Mouse (Mus musculus) embryo, embryonic 10 days (tissue): ENCODE measurements around the gene Cnpy1.

Experiments used
- DNase-seq: peaks from one replicate; pipeline ENCODE4 v3.0.0-alpha.2; 2015; ENCODE audit warnings: low spot score

Cnpy1 gene

DNA sequence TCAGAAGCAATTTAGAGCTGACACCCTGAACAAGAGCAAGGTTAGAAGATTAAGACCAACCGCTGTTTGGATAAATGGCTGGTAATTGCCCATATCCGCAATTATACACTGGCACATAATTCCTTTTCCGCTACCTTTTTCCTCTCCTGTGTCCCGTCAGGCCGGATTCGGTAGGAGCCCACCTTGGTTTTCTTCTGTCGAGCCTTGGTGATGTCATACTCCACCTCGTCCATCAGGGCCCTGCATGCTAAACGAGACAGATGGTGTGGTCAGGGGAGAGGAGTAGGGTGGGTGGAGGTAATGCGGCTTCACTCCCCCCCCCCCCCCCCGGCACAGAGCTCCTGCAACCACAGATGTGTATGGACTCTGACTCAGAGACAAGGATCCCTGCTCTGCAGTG lies at the start of gene Cnpy1:
TSS of gene Cnpy1 (minus strand) at position 233 of the 400 bp plus-strand sequence.
- no peak for DNase-seq

DNA sequence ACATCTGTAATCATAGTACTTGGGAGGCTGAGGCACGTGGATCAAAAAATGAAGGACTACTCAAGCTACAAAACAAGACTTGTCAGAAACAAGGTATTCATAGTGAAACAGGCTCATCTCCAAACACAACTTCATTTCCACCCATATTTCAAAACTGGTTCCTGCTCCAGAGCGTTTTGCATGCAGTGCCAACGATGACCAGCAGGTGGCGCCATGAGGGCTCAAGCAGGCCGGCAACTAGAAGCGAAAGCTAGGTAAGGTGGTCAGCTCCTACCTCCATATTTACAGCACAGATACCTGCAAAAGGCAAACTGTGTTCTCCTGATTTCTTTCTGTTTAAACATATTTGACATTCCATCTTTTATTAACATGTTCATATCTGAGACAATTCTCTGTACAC lies 48.4 kb upstream of the Cnpy1 start:
- DNase-seq = peak; percentile 89

DNA sequence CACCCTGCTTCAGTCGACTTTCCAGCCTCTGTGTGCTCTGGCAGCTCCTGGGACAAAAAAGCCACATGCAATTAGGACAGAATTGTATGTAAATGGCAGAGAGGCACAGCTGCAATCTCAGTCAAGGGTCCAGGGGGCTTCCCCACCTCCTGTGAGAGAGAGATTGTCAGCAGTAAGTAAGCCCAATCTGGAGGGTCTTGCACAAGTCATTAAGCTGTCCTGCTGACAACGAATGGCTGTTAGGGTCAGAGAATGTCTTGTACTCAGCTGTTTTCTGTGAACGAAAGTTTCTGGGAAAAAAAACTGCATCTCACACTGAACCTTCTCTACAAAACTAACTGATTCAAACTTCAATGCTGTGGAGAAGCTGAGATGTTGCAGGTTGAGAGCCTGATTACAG lies 46.7 kb upstream of the Cnpy1 start:
- DNase-seq = no peak

DNA sequence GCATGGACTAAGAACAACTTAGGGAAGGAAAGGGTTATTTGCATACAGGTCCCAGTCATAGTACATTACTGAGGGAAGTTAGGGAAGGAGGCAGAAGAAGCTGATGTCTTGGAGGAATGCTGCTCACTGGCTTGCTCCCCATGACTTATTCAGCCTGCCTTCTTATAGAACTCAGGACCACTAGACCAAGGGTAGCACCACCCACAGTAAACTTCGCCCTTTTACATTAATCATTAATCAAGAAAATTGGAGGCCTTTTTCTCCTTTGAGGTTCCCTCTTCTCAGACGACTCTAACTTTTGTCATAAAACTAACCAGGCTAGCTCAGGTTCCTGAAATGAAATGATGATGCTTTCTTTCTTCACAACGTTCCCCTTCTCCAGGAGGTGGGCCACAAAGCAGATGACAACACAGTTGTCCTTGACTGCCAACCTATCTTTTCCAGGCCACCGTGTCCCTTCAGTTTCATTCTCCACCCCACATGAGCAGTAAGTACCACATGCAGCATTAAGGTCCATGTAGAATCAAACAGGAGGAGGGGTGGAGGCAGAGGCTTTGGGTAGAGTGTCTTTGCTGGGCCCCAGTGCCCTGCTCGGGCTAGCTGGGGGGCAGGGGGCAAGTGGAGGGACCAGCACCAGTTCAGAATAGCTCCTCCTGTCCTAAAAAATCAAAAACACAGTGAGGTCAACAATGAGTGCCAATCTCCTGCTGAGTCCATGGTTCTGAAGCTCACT lies 45.7 kb upstream of the Cnpy1 start:
- no peak for DNase-seq

DNA sequence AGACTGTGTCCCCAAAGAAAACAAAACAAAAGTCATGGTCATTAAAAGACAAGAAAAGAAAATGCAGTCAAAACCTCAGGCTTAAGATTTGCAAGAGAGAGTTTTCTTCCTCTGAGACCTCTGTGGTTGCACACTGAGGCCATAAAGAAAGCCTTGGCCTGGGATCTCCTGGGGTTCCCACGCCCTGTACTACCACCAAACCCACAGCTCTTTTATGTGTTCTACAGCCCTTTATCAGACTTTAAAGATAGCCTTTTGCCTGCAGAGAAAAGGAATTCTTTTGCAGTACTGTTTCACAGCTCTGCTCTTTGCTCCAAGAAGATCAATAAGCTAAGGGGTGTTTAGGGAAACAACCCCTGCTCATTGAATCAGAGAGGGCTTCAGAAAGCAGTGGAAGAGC lies 45.0 kb upstream of the Cnpy1 start:
- DNase-seq = no peak

DNA sequence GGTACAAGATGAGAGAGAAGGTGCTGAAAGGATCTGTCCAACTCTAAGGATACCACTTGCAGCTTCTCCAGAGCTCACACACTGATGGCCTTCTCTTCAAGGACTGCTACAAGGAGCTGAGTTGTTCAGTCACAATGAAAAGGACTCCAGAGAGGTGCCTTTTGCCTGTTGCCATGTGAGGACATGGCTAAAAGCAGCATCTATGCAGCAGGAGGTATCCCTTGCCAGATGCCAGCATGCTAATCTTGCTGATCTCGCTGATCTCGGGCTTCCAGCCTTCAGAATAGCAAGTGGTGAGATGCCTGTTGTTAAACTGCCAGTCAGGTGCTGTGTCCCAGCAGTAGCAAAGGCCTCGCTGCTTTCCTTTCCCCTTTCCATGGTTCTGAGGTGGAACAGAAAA lies 43.5 kb upstream of the Cnpy1 start:
- DNase-seq = no peak

DNA sequence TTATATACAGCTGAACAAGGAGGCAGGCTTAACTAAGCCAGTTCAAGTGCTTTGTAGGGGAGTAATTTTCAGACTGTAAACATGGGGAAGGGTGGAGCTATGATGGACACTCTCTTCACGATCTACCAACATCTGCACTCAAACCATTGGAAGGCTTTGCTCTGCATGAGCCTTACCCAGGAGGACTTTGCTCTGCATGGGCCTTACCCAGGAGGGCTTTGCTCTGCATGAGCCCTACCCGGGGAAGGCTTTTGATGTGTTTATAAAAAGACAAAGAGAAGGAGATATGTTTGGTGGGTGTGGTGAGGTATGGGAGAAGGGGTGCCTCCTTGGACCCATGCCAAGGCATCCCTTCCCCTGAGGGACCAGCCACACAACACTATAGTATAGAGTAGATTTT lies 31.7 kb upstream of the Cnpy1 start:
- no peak for DNase-seq

DNA sequence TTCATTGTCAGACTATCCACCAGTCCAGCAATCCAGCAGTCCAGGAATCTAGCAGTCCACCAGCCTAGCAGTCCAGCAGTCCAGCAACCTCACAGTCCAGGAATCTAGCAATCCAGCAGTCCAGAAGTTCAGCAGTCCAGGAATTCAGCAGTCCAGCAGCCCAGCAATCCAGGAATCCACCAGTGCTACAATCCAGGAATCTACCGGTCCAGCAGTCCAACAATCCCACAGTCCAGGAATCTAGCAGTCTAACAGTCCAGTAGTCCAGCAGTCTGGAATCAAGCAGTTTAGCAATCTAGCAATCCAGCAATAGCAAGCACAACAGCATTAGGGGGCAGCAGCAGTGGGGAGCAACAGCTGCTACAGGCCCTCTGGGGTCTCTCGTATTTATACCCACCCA lies 27.2 kb upstream of the Cnpy1 start:
- no peak for DNase-seq

DNA sequence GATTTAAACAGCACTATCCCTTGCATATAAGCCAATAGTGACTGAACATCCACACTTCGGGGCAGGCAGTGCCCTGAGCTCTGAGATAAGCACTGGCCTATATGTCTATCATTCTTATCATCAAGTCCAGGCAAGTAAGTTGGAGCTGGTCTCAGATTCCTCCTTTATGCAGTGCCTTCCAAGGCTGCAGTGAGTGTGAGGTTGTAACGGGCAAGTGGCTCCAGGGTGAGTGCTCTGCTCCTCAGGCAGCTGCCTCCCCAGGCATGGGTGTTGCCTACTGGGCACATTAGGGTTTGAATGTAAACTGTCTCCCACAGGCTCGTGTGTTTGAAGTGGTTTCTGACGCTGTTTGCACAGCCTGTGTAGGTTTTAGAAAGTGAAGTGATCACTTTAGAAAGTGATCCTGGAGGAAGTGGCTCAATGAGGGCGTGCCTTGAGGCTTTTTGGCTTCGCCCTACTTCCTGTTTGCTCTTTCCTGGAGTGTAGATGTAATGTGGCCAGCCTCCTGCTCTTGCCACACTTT lies 23.9 kb upstream of the Cnpy1 start:
- no peak for DNase-seq

DNA sequence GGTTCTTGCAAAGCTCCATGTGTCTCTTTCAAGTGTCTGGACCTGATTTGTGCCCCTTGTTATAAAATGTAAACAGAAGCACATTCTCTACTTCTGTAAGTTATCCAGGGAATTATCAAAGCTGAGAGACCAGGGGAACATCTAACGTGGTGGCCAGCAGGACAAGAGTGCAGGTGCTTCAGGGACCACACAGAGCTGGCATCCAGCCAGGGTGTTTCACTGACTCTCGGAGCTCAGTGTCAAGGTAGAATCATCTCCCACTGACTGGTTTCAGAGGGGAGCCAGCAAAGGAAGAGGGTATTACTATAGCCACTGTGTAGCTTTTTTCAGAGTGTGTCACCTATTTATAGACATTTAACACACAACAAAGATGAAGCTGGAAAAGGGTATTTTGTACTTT lies 22.0 kb upstream of the Cnpy1 start:
- DNase-seq = no peak

DNA sequence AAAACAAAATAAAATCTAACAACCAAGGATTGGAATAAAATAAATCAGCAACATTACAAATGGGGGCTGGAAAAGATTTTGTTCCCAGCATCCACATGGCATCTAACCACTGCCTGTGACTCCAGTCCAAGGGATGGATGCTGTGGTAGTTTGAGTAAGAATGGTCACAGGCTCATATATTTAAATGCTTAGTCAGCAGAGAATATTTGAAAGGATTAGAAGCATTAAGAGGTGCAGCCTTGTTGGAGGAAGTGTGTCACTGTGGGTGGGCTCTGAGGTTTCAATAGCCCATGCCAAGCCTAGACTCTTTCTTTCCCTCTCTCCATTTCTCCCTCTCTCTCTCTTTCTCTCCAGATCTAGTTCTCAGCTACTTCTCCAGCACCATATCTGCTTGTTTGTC lies 20.0 kb upstream of the Cnpy1 start:
- DNase-seq = no peak

DNA sequence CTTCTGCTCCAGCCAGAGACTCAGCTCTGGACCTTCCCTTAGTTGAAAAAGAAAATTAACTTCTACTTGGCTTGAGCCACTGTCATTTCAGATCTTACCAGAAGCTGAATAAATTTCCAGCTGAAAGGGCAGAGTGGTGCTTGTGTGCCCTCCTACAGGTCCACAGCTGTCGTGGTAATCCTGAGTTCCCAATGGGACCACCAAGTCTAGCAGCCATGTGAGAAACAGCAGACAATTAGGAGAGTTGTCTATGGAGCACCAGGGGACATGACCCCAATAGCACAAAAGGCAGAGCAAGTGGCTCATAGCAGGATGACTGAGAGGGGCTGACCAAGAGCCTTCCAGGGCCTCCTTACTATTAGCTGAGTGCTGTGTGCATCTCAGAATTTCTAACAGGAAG lies 18.2 kb upstream of the Cnpy1 start:
- DNase-seq = no peak

DNA sequence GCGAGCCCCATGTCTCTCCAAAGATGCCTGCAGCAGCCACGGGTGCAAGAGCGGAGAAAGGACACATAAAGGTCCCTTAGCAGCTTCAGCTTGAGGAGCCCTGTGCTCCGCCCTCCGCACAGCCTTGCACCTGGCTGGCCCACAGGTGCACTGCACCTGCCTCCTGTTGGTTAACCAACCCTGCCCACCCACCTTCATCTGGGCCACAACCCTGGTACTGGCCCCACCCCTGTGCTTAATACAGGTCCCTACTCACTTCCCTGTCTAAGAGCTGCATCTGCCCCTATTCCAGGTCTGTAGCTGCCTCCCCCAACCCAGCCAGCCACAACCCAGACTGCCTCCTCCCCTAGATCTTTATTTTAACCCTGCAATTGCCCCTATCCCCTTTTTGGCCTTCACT lies 16.5 kb upstream of the Cnpy1 start:
- DNase-seq = no peak

DNA sequence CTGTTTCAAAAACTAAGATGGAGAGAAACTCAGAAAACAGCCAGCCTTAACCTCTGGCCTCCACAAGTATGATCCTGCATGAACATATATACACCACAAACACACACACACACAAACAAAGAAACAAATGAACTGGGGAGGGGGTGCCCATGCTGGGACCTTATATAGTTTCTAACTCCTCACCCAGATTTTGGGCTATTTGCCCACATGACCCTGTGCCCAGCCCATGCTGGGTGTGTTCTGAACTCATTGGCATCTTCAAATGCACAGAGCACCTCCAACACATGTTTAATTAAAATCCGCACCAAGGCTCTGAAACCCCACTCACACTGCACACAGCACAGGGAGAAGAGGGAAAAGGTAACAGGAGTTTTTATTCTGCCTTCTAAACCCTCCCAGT lies 14.3 kb upstream of the Cnpy1 start:
- no peak for DNase-seq

DNA sequence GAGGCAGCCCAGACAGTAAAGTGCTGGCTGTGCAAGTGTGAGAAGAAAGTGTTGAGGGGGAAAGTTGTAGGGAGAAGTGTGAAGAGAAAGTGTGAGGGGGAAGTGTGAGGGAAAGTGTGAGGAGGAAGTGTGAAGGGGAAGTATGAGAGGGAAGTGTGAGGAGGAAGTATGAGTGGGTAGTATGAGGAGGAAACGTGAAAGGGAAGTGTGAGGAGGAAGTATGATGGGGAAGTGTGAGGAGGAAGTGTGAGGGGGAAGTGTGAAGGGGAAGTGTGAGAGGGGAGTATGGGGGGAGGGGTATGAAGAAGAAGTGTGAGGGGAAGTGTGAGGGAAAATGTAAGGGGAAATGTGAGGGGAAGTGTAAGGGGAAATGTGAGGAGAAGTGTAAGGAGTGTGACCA lies 13.8 kb upstream of the Cnpy1 start:
- DNase-seq = no peak

DNA sequence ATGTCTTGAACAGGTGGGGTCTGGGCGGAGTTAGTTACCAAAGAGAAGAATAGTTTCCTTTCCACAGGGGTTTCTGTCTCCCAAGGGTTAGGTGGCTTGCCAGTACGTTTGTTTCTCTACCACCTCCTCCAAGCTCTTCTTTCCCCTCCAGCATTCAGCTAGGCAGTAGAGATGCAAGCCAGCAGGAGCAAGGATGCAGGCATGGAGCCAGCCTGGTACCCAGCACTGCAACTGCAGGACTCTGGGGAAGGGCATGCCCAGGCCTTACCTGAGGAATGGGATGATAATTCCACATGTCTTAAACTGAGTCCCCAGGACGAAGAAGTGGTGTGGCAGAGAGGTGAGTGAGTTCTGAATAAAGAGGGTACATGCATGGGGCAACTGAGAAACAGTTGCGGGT lies 12.2 kb upstream of the Cnpy1 start:
- no peak for DNase-seq

DNA sequence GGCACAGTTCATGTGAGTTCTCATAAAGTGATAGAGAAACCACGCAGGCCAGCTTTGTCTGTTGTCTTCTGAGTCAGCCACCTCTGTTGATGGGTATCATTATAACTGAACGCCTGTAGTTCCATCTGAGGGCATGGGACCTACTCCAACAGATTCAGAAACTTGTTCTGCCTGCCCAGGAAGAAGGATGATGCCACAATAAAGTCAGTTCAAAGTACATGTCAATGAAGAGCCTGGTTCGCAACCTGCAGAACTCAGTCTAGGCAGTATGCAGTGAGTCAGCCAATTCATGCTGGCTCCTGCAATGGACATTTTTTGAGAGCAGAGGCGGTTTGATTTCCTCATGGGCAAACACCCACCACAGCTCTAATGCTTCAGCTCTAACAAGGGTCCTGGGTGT lies 7.4 kb upstream of the Cnpy1 start:
- no peak for DNase-seq

DNA sequence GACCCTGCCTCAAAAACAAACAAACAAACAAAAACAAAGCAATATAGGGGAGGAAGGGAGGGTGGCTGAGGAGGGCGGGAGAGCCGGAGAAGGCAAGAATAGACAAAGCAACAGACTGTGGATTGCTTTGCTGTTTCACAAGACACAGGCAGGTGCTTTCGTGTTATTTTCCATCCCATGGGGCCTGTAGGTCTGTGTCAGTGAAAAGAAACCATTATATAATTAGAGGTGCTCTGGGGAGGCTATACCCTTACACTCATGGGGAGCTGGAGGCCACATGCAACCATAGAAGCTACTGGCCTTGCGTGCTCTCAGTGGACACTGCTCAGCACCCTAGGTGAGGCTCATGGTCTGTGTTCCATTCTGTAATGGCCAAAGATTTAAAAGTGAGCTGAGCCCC lies 6.7 kb upstream of the Cnpy1 start:
- DNase-seq = no peak

DNA sequence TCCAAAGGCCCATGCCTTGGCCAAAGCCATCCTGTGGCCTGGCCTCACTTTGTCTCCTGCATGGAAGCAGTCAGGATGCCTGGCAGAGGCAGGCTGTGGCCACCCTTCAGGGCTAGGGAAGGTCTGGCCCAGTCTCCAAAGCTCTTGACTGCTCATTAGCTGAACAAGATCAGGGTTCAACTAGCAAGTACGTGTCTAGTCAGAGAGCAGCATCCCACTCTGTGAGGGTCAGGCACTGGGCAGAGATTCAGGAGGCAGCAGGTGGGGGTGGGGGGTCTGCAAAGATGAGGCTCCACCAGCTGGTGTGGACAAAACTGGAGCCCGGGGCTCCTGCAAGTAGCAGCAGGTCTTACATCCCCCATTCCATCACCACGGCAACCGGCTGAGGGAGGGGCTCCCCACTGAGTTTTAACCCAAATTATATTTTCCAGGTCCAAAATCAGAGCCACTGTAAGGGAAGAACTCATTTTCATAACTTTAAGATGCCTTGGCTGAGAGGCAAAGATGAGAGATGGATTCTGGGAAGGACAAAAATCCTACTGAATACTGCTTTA lies 5.7 kb upstream of the Cnpy1 start:
- no peak for DNase-seq

DNA sequence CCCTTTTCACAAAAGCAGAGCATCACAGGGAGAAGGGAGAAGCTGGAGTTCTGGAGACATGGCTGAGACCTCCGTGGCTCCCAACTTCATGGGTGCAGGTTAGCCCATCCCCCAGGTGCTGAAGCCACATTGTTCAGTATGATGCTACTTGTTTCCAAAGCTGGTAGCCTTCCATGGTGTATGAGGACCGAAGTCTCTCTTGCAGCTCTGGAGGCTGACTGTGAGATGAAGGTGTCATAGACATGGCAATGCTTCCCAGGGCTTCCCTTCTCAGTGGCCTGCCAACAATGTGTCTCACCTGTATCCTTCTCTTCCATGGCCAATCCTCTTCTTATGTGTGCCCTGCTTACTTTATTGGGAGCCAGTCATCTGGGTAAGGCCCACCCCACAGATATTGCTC lies 4.9 kb upstream of the Cnpy1 start:
- no peak for DNase-seq

DNA sequence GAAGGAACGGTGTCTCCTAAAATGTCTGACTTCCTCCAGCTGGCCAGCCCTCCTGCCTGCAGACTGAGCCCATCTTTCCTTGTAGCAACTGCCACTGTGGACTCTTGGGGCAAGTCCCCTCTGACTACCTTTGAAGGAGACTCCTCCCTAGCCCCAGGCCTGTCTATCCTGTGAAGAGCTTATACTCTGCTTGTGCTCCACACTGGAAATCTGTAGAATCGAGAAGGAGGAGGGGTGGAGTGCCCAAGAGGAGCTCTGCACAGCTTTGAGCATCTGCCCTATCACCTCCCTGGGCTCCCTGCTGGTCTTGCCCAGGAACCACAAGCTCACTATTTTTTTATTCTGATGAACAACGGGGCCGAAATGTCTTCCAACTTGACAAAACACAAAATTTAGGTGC lies 485 bp downstream of the Cnpy1 start:
- DNase-seq = no peak

DNA sequence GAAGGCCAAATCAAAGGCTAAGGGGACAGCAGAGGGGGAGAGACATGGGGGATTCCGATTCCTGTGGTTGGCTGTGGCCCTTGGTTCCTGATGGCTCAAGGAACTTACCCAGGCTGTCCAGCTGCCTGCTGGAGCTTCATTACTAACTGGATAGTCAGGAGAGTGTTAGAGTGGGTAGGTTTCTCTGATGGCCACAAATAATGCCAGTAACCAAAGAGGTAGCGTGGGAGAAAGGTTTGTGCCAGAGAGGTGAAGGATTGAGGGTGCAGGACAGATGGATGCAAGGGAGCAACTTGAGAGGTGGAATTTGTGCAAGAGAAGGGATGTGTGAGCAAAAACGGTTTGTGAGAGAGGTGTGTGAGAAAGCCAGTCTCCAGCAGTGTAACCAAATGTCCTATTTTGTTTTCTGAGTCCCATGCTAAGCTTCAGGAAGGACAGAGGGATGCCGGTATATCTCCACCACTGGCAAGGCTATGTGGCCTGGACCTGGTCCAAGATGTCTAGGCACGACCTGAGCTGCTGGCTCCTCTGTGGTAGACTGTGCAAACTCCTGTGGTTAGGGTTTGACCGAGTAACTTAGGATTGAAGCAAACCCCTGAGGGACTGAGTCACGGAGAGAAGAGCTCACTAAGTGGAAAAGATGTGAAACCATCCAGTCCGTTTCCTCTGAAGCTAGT lies 2.0 kb downstream of the Cnpy1 start:
- no peak for DNase-seq

DNA sequence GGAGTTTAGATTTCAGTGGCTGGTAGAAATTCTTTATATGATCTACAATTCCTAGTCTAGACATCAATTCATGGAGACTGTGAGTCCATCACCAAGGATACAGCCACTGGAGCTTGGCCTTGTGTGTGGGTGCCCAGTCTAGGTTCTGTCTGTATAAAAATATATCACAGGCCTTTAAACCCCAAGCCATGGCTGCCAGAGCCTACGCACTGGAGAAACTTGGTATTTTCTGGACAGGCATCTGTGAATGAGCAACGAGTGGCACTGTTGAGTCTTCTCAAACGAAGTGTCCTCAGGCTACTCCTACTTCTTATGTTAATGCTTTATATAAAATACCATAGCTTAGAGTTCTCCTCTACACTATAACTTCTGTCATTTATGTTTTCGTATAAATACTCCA lies 4.2 kb downstream of the Cnpy1 start:
- DNase-seq = no peak

DNA sequence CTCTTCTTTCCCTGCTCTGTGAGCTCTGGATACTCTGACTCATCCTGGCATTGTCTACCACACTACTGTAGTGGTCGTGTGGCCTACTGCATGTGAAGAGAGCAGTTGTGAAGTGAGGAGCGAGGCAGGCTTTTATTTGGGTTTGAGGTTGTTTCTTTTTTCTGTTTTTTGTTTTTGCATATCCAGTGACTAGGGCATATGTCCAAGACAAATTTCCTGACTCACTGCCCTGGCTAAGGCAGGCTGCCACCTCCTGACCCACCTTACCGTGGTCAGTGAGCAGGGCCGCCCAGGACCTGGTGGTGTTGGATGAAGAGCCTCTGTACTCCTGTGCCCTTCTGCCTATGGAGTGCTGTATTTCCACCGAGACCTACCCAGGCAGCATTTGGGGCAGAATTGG lies 5.8 kb downstream of the Cnpy1 start:
- DNase-seq = no peak
